Mouse (Mus musculus) neutrophil, adult 83 days (primary cell): ENCODE results near the gene Tuba3a. TPM values are rescaled to one million over a fixed set of nuclear protein-coding genes. Genes with fewer than 3 reads are reported as not detected.

ENCODE experiments used
- total RNA-seq, 2 experiments: library from RNA; stranded (reverse); gene quantifications; one replicate each; pipeline ENCODE4 v1.2.4; 2023

Gene Tuba3a
- total RNA-seq: not detected

DNA sequence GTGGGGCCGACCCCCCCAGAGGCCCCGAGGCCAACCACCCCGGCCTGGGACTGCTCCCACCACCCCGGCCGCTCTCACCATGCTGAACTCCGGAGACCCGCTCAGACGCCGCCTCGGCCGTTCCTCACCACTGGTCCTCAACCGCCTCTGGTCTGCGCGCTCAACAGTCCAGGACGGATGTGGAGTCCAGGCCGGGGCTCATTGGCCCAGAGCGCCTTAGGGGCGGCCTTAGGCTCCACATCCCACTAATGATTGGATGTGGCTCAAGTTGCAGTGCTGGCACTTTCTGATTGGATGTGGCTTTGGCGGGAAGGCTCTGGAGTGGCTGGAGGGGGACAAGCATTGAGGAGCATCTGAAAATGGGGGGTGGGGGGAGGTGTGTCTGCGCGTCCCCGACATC lies at the start of gene Tuba3a:
TSS of gene Tuba3a (minus strand) at position 153 of the 400 bp plus-strand sequence.

GRCm38 (mm10) chr6:125320323-125320722 lies 34.5 kb upstream of the Tuba3a start, which contains the start of gene Scnn1a:
Gene Scnn1a, plus strand, starts transcription at chr6:125320659.

DNA sequence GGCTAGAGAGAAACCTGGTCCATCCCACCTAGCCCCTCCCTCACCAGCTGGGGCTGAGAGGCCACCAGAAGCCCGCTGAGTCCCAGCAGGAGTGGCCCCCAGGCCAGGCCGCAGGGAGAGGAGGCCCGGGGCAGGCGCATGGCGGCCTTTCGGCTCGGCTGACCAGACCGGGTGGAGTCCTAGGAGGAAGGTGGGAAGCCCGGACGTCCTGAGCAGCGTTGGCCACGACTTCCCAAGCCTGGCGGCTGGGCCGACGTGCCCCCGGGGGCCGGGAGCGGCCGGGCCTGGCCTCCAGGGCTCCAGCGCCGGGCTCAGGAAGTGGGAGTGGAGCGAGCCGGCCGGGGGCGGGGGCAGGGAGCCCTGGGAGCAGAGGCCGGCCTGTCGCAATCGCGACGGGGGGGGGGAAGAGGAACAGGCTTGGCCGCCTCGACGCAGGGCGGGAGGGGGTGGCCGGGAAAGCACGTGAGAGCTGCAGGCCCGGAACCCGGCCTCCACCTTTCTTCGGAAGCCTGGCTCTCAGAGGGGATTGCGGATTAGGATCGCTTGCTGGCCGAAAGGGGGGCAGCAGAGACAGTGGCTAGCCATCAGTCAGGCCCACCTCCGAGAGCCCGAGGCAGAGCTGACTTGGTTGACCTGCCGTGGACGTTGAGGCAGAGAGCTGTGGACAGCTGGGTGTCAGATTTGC lies 27.8 kb upstream of the Tuba3a start, which contains the start of gene Ltbr:
TSS of gene Ltbr (minus strand) at position 340 of the 685 bp plus-strand sequence.

GRCm38 (mm10) chr6:125236782-125237181 lies 49.1 kb downstream of the Tuba3a start, which contains the start of gene Cd27:
Gene Cd27, minus strand, starts transcription at chr6:125237010.

GRCm38 (mm10) chr6:125231117-125232044 lies 54.5 kb downstream of the Tuba3a start, which contains the start of gene Tapbpl:
Gene Tapbpl, minus strand, starts transcription at chr6:125231860.

Other genes starting within 250 kb of the Tuba3a start
- 10 to 100 TPM; 63.2 to 66.2 TPM for gene Ing4, start 246.3 kb downstream of the Tuba3a start, total RNA-seq
- gene Acrbp, start 236.4 kb downstream of the Tuba3a start, total RNA-seq: 10 to 100 TPM; 14.2 to 19.9 TPM
- gene Lpar5, start 218.1 kb downstream of the Tuba3a start, total RNA-seq: 10 to 100 TPM; 11.4 to 13.2 TPM
- gene Chd4, start 190.1 kb downstream of the Tuba3a start, total RNA-seq: 100 to 1,000 TPM; 177 to 182 TPM
- gene Nop2, start 154.1 kb downstream of the Tuba3a start, total RNA-seq: 10 to 100 TPM; 17.7 to 18.4 TPM
- gene Iffo1, start 140.8 kb downstream of the Tuba3a start, total RNA-seq: 10 to 100 TPM; 34.7 to 35.5 TPM
- gene Gapdh, start 119.6 kb downstream of the Tuba3a start, total RNA-seq: 1,000 to 10,000 TPM; 1,411 to 1,465 TPM
- gene Ncapd2, start 94.3 kb downstream of the Tuba3a start, total RNA-seq: 100 to 1,000 TPM; 220 to 231 TPM
- gene Mrpl51, start 94.2 kb downstream of the Tuba3a start, total RNA-seq: 10 to 100 TPM; 54.5 to 57.4 TPM
- 10 to 100 TPM; 20.0 to 23.2 TPM for gene Vamp1, start 70.5 kb downstream of the Tuba3a start, total RNA-seq
- 10 to 100 TPM; 11.2 to 13.5 TPM for gene Tapbpl, start 54.2 kb downstream of the Tuba3a start, total RNA-seq
- 1 to 10 TPM in 1 of 2 experiments, not detected in 1; 1.7 TPM for gene Cd27, start 49.0 kb downstream of the Tuba3a start, total RNA-seq
- gene Ltbr, start 27.8 kb upstream of the Tuba3a start, total RNA-seq: 10 to 100 TPM; 46.0 to 64.6 TPM
- 10 to 100 TPM; 10.3 to 10.4 TPM for gene Scnn1a, start 34.6 kb upstream of the Tuba3a start, total RNA-seq
- gene Tnfrsf1a, start 63.3 kb upstream of the Tuba3a start, total RNA-seq: 100 to 1,000 TPM; 235 to 287 TPM
- not detected for gene Plekhg6, start 94.8 kb upstream of the Tuba3a start, total RNA-seq
- 100 to 1,000 TPM; 209 to 211 TPM for gene Cd9, start 208.7 kb upstream of the Tuba3a start, total RNA-seq